Mouse (Mus musculus) embryonic stem cell, embryonic (primary cell): ENCODE results near the gene Cmtm4.

Source experiments
- CTCF ChIA-PET, 4 experiments: fragments of 300-600 bp in 2 of 4; fragments of 350-600 bp in 2 of 4; sonication (Branson Sonifier 250); formaldehyde crosslinking; loops; one replicate each; lab custom pipeline; 2022; ENCODE audit warnings: inconsistent platforms in 2 of 4; lab: Charles Lee
- POLR2A ChIA-PET, 4 experiments: fragments of 300-600 bp in 2 of 4; fragments of 350-600 bp in 2 of 4; sonication (Branson Sonifier 250); formaldehyde crosslinking; loops; one replicate each; lab custom pipeline; 2022; ENCODE audit warnings: antibody characterized with exemption in 4 of 4, inconsistent platforms in 1 of 4; lab: Charles Lee

Cmtm4 gene

DNA sequence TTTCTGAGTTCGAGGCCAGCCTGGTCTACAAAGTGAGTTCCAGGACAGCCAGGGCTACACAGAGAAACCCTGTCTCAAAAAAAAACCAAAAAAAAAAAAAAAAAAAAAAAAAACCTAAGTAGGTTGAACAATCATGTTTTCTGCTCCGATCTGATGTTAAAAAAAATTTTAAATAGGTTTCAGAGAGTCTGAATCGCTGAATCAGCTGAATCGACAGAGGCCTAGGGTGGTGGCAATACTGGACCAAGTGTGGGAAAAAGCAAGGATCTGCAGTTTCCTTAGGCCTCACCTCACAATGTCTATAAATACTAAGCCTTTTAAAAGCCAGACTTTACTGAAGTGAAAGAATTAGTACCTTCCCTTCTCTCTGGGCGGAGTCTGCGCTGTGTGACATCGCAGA is 2.5 kb downstream of the Cmtm4 start:
- ChIA-PET CTCF (no interaction called here), POLR2A (interaction anchor here in 2 of 4 experiments (0.7 to 1.7 kb wide), 5 partner anchors 14 to 114 kb away, joined by 3 to 6 read pairs (median 3); no protein-coding TSS in a partner anchor)

DNA sequence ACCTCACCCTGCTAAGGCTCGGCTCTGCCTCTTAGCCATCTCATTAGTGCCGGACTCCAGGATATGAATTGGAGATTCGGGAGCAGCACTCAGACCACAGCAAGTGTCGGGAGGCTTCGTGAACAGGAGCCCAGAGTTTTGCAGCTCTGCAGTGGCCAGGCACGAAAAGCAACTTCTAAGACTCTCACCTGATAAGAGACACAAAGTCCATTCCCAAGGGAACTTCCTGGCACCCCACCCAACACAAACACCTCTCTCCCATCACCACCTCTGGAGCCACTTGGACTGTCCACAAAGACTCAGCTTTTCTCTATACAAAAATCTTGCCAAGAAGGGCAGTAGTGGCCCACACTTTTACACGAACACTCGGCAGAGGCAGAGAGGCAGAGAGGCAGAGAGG is 5.4 kb downstream of the Cmtm4 start:
- ChIA-PET CTCF (interaction anchor here in 1 of 4 experiments (0.6 to 1.1 kb wide), 2 partner anchors 8 to 13 kb away, joined by 3 to 7 read pairs; no protein-coding TSS in a partner anchor), POLR2A (interaction anchor here in 2 of 4 experiments (0.6 to 2.3 kb wide), 11 partner anchors 9 to 47 kb away, joined by 3 to 7 read pairs (median 3); no protein-coding TSS in a partner anchor)

DNA sequence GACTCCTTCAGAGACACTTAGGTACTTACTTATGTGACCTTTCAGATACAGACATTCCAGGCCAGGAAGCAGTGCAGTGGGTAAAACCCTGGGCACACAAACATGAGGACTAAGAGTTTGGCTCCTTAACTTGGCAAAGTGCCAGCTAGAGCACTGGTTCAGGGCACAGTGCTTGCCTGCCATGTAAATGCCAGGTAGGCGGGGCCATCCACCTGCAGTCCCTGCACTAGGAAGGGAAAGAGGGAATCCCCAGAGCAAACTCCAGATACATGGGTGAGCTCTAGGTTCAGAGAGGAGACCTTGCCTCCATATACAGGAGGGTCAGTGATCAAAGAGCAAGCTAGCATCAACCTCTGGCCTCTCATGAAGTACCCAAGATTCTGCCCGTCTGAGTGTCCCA is 7.6 kb downstream of the Cmtm4 start:
- ChIA-PET CTCF (interaction anchor here in 2 of 4 experiments (0.5 to 1.8 kb wide), 2 partner anchors 33 to 44 kb away, joined by 3 to 4 read pairs; no protein-coding TSS in a partner anchor), POLR2A (interaction anchor here in 1 of 4 experiments (0.8 to 1.6 kb wide), 2 partner anchors 8 to 20 kb away, joined by 3 to 5 read pairs; no protein-coding TSS in a partner anchor)

DNA sequence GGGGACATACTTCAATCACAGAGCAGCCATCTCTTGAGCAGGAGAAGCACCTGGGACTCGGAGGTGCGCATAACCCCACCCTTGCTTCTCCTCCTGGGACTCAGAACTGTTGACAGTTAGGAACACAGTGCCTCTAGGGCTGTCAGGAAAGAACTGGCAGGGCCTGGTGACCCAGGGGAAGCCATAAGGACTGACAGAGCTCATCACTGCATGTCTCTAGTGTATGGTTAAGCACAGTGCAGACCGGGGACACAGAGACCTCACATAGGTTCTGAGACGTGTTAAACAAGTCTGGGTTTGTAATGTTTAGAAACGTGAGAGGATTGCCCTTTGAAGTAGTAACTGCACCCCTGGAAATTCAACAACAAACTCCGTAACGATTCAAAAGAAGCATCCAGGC is 8.1 kb downstream of the Cmtm4 start:
- POLR2A ChIA-PET = no interaction called here
- CTCF ChIA-PET = interaction anchor here in 2 of 4 experiments (0.5 to 1.8 kb wide), 2 partner anchors 33 to 44 kb away, joined by 3 to 4 read pairs; no protein-coding TSS in a partner anchor

DNA sequence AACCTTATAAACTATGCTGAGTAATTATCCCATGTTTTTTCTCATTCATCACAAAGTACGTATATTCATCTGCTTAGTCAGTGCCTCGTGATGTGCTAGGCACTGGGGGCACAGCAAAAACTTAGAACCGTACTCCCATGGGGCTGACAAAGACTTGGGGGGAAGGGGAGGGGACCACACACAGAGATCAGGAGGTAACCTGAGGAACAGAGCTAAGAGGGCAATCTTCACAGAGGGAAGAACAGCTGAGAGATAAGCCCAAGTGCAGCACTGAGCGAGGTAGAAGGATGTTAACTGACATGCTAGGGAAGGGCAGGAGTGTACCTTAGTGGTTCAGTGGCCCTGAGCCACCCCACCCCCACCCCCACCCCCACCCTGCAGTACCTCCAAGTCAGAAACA is 8.9 kb downstream of the Cmtm4 start:
- ChIA-PET POLR2A (interaction anchor here in 3 of 4 experiments (0.6 to 1.8 kb wide), 6 partner anchors 10 to 209 kb away, joined by 3 to 8 read pairs (median 4); partner anchors contain the start of gene Cmtm4 (in 1 of the 3)), CTCF (interaction anchor here in 2 of 4 experiments (1.1 to 1.8 kb wide), 3 partner anchors 43 to 56 kb away, joined by 4 to 5 read pairs (median 5); partner anchors contain the start of gene Dync1li2 (in 1 of the 2))

DNA sequence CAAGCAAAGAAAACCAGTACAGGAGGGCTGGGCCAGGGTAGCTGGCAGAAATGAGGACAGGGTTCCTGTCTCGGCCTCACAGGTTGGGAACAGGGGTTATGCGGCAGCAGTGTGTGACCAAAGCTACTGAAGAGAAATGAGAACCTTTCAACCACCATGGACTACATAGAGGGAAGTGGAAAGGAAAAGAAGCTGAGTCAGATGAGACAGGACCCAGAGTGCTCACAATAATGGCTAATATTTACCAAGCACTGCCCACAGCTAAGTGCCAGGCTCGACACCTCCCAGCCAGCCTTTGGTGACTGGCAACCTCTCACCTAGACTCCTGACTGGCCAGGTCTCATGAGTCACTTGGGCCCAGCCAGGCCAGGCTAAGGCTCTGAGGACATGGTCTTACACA is 11.6 kb downstream of the Cmtm4 start:
- POLR2A ChIA-PET = interaction anchor here in 3 of 4 experiments (0.5 to 1.3 kb wide), 6 partner anchors 10 to 42 kb away, joined by 3 to 9 read pairs (median 3); no protein-coding TSS in a partner anchor
- CTCF ChIA-PET = interaction anchor here in 2 of 4 experiments (0.6 to 1.8 kb wide), 2 partner anchors 40 to 1970 kb away, joined by 6 to 7 read pairs; no protein-coding TSS in a partner anchor

DNA sequence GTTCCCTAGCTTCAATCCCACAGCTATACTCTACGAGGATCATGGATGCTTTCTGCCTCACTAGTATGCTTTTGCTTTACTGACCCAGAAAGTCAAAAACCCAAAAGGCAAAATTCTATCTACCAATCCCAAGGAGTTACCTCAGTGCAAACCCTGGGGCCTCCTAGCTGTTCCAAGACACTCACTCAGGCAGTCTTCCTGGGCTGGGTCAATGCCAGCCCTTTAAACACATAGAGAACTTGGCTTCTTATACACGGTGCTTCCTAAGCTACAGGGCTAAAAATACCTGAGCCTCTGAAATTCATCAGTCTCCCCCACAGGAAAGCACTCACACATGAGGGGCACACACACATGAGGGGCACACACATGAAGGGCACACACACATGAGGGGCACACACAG is 12.3 kb downstream of the Cmtm4 start:
- ChIA-PET CTCF (interaction anchor here in 1 of 4 experiments (1.8 kb wide), 1 partner anchor 39 kb away, joined by 7 read pairs; no protein-coding TSS in a partner anchor), POLR2A (interaction anchor here in 2 of 4 experiments (1.0 to 1.3 kb wide), 5 partner anchors 9 to 41 kb away, joined by 3 to 9 read pairs (median 3); no protein-coding TSS in a partner anchor)

DNA sequence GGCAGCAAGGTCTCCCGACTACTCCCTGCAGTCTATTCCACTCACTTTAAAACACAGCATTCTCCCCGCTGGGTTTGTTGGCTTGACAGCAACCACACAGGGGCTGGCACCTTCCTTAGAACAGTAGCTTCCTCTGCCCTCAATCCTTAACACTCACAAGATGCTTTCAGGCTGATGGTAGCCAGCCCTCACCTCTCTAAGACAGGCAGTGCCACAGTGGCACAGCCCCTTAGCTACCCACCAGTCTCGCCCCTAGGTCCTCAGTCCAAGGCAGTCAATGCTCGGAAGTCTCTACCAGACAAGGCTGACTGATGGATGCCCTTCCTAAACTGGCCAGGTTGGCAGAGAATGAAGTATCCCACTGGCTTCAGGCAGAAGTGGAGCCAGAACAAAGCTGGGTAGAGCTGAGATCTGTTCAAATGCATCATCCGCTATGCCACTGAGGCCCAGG is 14.6 kb downstream of the Cmtm4 start:
- ChIA-PET CTCF (interaction anchor here in 2 of 4 experiments (0.6 to 0.7 kb wide), 2 partner anchors 37 to 881 kb away, joined by 3 to 4 read pairs; no protein-coding TSS in a partner anchor), POLR2A (interaction anchor here in 2 of 4 experiments (1.2 to 2.3 kb wide), 5 partner anchors 9 to 53 kb away, joined by 3 to 7 read pairs (median 3); no protein-coding TSS in a partner anchor)

DNA sequence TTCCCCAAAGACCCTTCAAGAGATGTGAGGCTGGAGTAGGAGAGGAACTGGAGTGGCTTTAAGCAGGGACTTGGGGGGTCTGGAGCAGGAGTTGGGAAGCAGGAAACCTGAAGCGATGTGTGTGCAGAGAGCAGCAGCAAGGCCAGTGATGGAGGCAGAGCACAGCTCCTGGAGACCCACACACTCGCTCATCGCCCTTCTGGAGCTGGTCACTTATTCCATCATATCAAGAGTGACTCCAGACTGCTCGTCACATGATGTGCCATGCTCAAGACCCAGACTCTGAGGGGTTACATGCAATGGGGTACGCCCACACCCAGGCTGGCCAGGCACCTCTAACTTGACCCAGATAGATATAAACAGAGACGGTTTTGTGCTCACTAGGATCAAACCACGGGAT is 15.3 kb downstream of the Cmtm4 start:
- CTCF ChIA-PET = interaction anchor here in 3 of 4 experiments (0.7 to 2.1 kb wide), 3 partner anchors 18 to 36 kb away, joined by 3 to 5 read pairs (median 3); no protein-coding TSS in a partner anchor
- POLR2A ChIA-PET = interaction anchor here in 2 of 4 experiments (0.9 to 2.4 kb wide), 6 partner anchors 20 to 54 kb away, joined by 3 to 7 read pairs (median 4); no protein-coding TSS in a partner anchor

DNA sequence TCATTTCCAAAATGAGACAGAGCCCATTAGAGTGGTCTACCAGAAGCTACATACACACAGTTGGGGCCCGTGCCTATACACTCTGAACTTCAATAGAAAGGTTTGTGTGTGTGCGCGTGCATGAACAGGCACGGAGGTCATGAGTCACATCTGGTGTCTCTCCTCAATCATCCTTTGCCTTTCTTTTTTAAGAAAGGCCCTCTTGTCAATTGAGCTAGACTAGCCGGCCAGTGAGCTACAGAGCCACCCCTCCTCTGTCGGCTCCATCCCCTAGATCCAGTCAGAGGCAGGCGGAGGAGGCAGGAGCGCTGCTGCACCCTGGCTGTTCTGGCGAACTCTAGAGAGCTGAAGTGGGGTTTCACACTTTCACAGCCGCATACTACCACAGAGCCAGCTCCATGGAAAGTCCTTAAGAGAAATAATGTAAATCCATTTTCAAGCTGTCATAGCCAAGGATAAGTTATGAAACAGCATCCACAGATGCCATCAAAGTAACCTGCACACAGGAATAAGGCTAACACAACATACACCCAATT is 16.2 kb downstream of the Cmtm4 start:
- CTCF ChIA-PET = interaction anchor here in 2 of 4 experiments (1.6 to 2.1 kb wide), 2 partner anchors 17 to 35 kb away, joined by 3 to 5 read pairs; no protein-coding TSS in a partner anchor
- POLR2A ChIA-PET = interaction anchor here in 2 of 4 experiments (0.7 to 2.4 kb wide), 13 partner anchors 9 to 63 kb away, joined by 3 to 7 read pairs (median 3); partner anchors contain the start of gene Dync1li2 (in 1 of the 2)

DNA sequence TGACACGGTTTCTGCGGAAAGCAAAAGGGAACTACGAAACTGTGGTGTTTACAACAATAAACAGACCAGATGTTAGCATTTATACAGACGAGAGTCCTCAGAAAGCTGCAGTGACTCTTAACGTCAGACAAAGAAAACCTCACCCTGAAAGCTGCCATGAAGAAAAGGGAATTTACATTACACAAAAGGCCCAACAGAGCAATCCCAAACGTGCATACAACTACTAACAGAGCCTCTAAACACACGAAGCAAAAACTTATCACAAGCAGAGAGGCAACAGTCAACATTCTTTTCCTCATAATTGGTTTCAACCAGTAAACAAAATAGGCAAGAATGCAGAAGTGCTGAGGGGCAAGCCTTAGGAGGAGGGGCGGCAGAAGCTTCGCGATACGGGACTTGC is 18.9 kb downstream of the Cmtm4 start:
- ChIA-PET POLR2A (interaction anchor here in 3 of 4 experiments (0.6 to 2.2 kb wide), 10 partner anchors 9 to 147 kb away, joined by 3 to 9 read pairs (median 4); partner anchors contain the start of gene Cmtm4 (in 1 of the 3)), CTCF (interaction anchor here (0.6 to 1.5 kb wide), 9 partner anchors 25 to 200 kb away, joined by 3 to 7 read pairs (median 4); no protein-coding TSS in a partner anchor)

DNA sequence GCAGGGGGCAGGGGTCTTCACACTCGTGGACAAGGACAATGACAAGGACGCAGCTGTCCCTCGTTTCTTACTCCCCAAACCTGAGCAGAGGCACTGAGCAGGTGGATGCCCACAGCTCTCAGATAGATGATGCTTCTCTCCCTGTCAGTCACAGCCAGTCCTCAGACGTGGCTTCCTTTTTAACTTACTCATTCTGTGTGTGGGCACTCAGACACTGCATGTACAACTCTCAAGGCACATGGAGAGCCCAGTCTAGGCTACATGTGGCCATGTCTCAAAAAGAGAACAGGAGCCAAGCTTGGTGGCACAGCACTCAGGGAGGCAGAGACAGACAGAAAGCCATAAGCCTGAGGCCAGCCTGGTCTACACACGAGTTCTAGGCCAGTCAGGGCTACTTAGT is 19.6 kb downstream of the Cmtm4 start:
- CTCF ChIA-PET = interaction anchor here in 3 of 4 experiments (1.1 to 1.5 kb wide), 6 partner anchors 25 to 201 kb away, joined by 3 to 7 read pairs (median 4); no protein-coding TSS in a partner anchor

DNA sequence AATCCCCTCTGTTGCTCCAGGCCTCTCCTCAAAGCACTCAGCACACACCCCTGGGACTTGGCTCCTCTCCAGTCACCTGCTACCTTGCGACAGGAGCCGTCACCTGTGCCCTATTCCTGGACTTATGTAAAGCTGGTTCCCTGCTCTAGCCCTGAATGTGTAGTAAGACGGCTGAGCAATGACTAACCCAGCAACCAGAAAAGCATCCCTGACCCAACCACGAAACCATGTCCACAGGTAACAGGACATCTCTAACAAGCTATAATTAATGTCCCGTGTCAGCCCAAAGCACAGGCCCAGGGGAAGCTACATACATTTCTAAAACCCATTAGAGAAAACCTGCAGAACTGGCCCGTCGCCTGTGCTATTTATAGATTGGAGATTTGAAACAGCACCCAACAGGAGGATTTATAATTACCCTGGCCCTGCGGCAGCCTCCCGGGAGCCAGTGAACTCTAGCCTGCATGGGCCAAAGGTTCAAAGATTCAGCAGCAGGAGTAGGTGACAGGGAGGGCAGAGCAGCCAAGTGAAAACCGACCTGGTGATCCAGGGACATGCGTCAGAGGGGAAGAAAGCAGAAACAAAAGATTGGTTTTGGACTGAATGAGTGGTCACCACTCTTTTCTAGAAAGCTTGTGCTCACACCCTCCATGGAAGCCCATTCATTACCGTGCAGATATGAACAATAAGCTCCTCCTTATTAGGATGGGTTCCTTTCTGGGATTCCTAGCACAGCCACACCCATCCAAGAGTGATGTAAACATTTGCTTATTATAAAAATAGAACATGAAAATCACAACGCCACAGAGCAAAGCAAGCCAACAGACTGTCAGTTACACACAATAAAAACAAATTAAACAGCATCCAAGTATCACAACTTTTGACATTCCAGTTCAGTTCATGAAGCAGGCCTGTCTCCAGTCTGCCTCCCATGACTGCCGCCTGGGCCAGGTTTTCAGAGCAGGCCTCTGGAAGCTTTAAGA is 20.5 kb downstream of the Cmtm4 start:
- ChIA-PET POLR2A (interaction anchor here in 3 of 4 experiments (0.7 to 2.2 kb wide), 16 partner anchors 8 to 532 kb away, joined by 3 to 12 read pairs (median 4); partner anchors contain the start of gene Cklf (in 1 of the 3)), CTCF (interaction anchor here in 3 of 4 experiments (0.5 to 1.4 kb wide), 7 partner anchors 28 to 157 kb away, joined by 3 to 7 read pairs (median 4); no protein-coding TSS in a partner anchor)

More for the DNA sequence above, 19.6 kb downstream of the Cmtm4 start:
- POLR2A ChIA-PET = interaction anchor here in 2 of 4 experiments (1.2 to 2.2 kb wide), 9 partner anchors 9 to 186 kb away, joined by 3 to 9 read pairs (median 3); partner anchors contain the start of gene Cklf (in 1 of the 2)

DNA sequence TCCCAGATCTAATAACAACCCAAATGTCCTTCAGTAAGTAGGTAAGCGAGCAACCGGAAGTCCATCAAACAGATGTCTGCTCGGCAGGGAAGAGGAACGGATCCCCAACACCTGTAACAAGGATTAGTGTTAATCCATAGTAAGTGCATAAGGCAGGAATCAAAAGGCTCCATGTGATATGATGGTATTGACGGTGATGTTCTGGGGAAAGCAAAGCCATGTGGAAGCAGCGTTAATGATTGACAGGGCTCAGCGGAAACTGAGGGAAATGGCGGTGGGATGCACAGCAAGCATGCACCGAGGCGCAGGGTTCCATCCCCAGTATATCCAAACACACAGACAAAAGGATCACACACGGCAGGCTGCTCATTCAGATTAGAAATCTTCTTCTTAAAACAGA is 21.3 kb downstream of the Cmtm4 start:
- ChIA-PET CTCF (interaction anchor here in 3 of 4 experiments (0.6 to 2.6 kb wide), 7 partner anchors 12 to 228 kb away, joined by 3 to 15 read pairs (median 4); no protein-coding TSS in a partner anchor), POLR2A (interaction anchor here in 3 of 4 experiments (0.7 to 2.2 kb wide), 16 partner anchors 7 to 533 kb away, joined by 3 to 12 read pairs (median 4); no protein-coding TSS in a partner anchor)

DNA sequence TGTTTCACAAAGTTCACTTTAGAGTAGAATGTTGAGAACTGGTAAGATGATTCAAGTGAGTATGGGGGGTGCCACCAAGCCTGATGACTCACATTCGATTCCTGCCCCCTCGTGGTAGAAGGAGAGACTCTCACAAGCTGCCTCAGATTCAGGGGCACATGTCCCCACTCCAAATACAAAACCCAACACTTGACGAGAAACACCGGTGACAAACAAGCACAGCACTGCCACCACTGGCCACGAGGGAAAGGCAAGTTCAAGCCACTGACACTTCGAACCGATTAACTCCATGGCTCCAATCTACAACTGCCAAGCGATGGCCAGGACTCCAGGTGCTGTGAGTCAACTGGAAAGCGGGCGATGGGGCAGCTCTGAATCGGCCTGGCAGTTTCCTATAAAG is 21.8 kb downstream of the Cmtm4 start:
- ChIA-PET POLR2A (interaction anchor here in 2 of 4 experiments (0.7 to 2.2 kb wide), 13 partner anchors 10 to 61 kb away, joined by 3 to 12 read pairs (median 4); no protein-coding TSS in a partner anchor), CTCF (interaction anchor here in 3 of 4 experiments (0.6 to 2.6 kb wide), 6 partner anchors 12 to 227 kb away, joined by 3 to 15 read pairs (median 4); no protein-coding TSS in a partner anchor)

DNA sequence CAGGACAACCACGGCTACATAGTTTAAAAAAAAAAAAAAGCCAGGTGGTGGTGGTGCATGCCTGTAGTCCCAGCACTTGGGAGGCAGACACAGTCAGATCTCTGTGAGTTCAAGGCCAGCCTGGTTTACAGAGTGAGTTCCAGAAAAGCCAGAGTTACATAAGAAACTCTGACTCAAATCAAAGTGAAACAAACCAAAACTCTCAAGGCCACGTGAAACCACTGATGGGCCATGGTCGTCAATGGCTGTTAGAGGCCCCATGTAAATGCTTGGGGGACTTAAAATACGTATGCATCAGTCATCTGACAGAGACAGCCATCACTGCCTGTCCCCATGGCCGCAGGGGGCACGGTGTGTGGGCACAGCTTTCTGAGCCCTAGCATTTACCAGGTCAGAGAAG is 24.5 kb downstream of the Cmtm4 start:
- ChIA-PET CTCF (no interaction called here), POLR2A (interaction anchor here in 1 of 4 experiments (0.7 kb wide), 1 partner anchor 883 kb away, joined by 3 read pairs; no protein-coding TSS in a partner anchor)
